Mouse (Mus musculus) megakaryocyte, embryonic 14.5 days (primary cell): ENCODE results near the gene Gjb5. TPM values are rescaled to one million over a fixed set of nuclear protein-coding genes. Genes with fewer than 3 reads are reported as not detected.

ENCODE experiments used
- H3K27me3 ChIP-seq: replicated peaks from 2 replicates; pipeline ENCODE3; 2012; ENCODE audit warnings: inconsistent platforms
- H3K36me3 ChIP-seq: replicated peaks from 2 replicates; pipeline ENCODE3; 2012; ENCODE audit warnings: low read length, inconsistent platforms, mixed read lengths
- H3K4me1 ChIP-seq: 2 replicates; pipeline ENCODE4 v1.6.1; 2012; ENCODE audit warnings: inconsistent platforms
- H3K4me3 ChIP-seq: replicated peaks from 2 replicates; pipeline ENCODE3; 2012; ENCODE audit warnings: moderate library complexity, mild to moderate bottlenecking, inconsistent platforms
- H3K9me3 ChIP-seq: 2 replicates; pipeline ENCODE4 v1.6.1; 2012; ENCODE audit warnings: inconsistent platforms
- FLI1 ChIP-seq: IDR thresholded peaks from 2 replicates; pipeline ENCODE4 v1.6.1; 2012; ENCODE audit warnings: low read length, inconsistent platforms, mixed read lengths
- GATA1 ChIP-seq: IDR thresholded peaks from 3 replicates; pipeline ENCODE4 v1.6.1; 2012; ENCODE audit warnings: mixed read lengths, low read length, inconsistent platforms, borderline replicate concordance
- polyA plus RNA-seq: library from polyadenylated mRNA; stranded (reverse); fragments of >175 nt; gene quantifications from 2 replicates; pipeline ENCODE4 v1.2.3, GENCODE M21; 2012; ENCODE audit warnings: low replicate concordance; ENCODE audit not compliant: insufficient read depth

Gjb5 gene
- polyA plus RNA-seq, 1 experiment = not detected

- no peak for TF ChIP-seq FLI1
- TF ChIP-seq GATA1 = no peak
- H3K27me3 ChIP-seq = peaks cover 54% of the 10 kb centered on the region
- peaks cover 34% of the 10 kb centered on the region for H3K4me1 ChIP-seq
- no peaks in the 10 kb centered on the region for H3K36me3 ChIP-seq
- H3K4me3 ChIP-seq = no peak overlapping the region
- no peaks in the 10 kb centered on the region for H3K9me3 ChIP-seq
Observed at GRCm38 (mm10) chr4:127315753-127316152, 42.2 kb downstream of the Gjb5 start.

- no peak for TF ChIP-seq GATA1
- no peak for TF ChIP-seq FLI1
- H3K4me3 ChIP-seq = no peak overlapping the region
- peaks cover 30% of the 10 kb centered on the region for H3K4me1 ChIP-seq
- H3K36me3 ChIP-seq = no peaks in the 10 kb centered on the region
- H3K27me3 ChIP-seq = peaks cover 58% of the 10 kb centered on the region
- H3K9me3 ChIP-seq = no peaks in the 10 kb centered on the region
Observed at GRCm38 (mm10) chr4:127314585-127314984, 43.4 kb downstream of the Gjb5 start.

- Histone ChIP-seq H3K9me3 (no peaks in the 10 kb centered on the region), H3K4me1 (peaks cover 30% of the 10 kb centered on the region), H3K4me3 (peak within 1 kb of the TSS; percentile 91), H3K27me3 (peaks cover 58% of the 10 kb centered on the region), H3K36me3 (no peaks in the 10 kb centered on the region)
- no peak for TF ChIP-seq GATA1
- no peak for TF ChIP-seq FLI1
Observed at GRCm38 (mm10) chr4:127313861-127314260, 44.1 kb downstream of the Gjb5 start, which contains the start of gene Gja4. Gja4 (minus strand) TSS chr4:127314039.

GRCm38 (mm10) chr4:127312349-127312748 lies 45.6 kb downstream of the Gjb5 start:
- no peaks in the 10 kb centered on the region for H3K9me3 ChIP-seq
- TF ChIP-seq GATA1 = no peak
- no peak for TF ChIP-seq FLI1
- H3K36me3 ChIP-seq = no peaks in the 10 kb centered on the region
- H3K4me1 ChIP-seq = peaks cover 30% of the 10 kb centered on the region
- no peak overlapping the region for H3K4me3 ChIP-seq
- H3K27me3 ChIP-seq = peaks cover 53% of the 10 kb centered on the region

- Histone ChIP-seq H3K27me3 (peaks cover 56% of the 10 kb centered on the region), H3K36me3 (no peaks in the 10 kb centered on the region), H3K4me3 (no peak overlapping the region), H3K9me3 (no peaks in the 10 kb centered on the region), H3K4me1 (peaks cover 34% of the 10 kb centered on the region)
- no peak for TF ChIP-seq GATA1
- no peak for TF ChIP-seq FLI1
Observed at GRCm38 (mm10) chr4:127311561-127311960, 46.4 kb downstream of the Gjb5 start.

GRCm38 (mm10) chr4:127306915-127307314 lies 51.1 kb downstream of the Gjb5 start:
- Histone ChIP-seq H3K4me1 (peaks cover 20% of the 10 kb centered on the region), H3K4me3 (no peak overlapping the region), H3K9me3 (no peaks in the 10 kb centered on the region), H3K36me3 (no peaks in the 10 kb centered on the region), H3K27me3 (peaks cover 33% of the 10 kb centered on the region)
- TF ChIP-seq FLI1 (no peak), GATA1 (no peak)

Other genes with a start within 250 kb of the Gjb5 start
- gene Tmem35b, start 234.5 kb downstream of the Gjb5 start, polyA plus RNA-seq = 2.2 TPM in 1 of 2 replicates, not detected in the other
- 0.07 and 2.0 TPM in 2 replicates for gene Dlgap3, start 189.0 kb downstream of the Gjb5 start, polyA plus RNA-seq
- 10.2 and 60.3 TPM in 2 replicates for gene Smim12, start 114.4 kb downstream of the Gjb5 start, polyA plus RNA-seq
- 0.72 and 5.4 TPM in 2 replicates for gene Gja4, start 44.1 kb downstream of the Gjb5 start, polyA plus RNA-seq
- gene Gjb3, start 27.3 kb downstream of the Gjb5 start, polyA plus RNA-seq = not detected in 2 replicates
- not detected in 2 replicates for gene Gjb4, start 4.1 kb downstream of the Gjb5 start, polyA plus RNA-seq